ENCODE assay signal across 7 mouse cellular contexts in genomic region chr3:148093930-148094329, GRCm38 (mm10).
"Had no signal": no experiment of that assay in that cellular context is flagged by ENCODE, and none has a peak within 500 bp of the region (broad histone marks: within the 10 kb centered on the region; RNA-seq: fewer than 3 reads in every experiment).

No protein-coding gene starts in this region.

- DNase-seq: kidney, adult 2 months; kidney, postnatal 10 days; kidney, postnatal 36 days; layer of hippocampus, postnatal 36 days; liver, postnatal 0 days; lung, embryonic 14.5 days; thymus, postnatal 25 days had no signal
